7 mouse cellular contexts compared by ENCODE assay signal in genomic region chr7:30729396-30730063, GRCm38 (mm10). TPM values are rescaled to one million over a fixed set of nuclear protein-coding genes. Genes with fewer than 3 reads are reported as not detected.
A peak's percentile ranks its signal among the peaks of the same experiment; 100 is the strongest.
DNase-seq lines count a peak whose midpoint lies in the region; ATAC-seq and TF ChIP-seq lines count a peak whose summit lies in the region.

Gene Tmem147, minus strand, starts transcription at chr7:30729540.

- intact Hi-C loops in left cerebral cortex, postnatal 4 days (cut with DNase I) = no loop called here

- H3K4me2 ChIP-seq in intestine, postnatal 0 days (replicated peaks; ENCODE audit: low read depth) = peak within 1 kb of the TSS; percentile 79
- H3K4me2 ChIP-seq in midbrain, embryonic 12.5 days (replicated peaks) = peak within 1 kb of the TSS; percentile 63

- peaks cover 37% of the 10 kb centered on the region for H3K4me1 ChIP-seq in embryonic facial prominence, embryonic 10.5 days
- H3K4me1 ChIP-seq in intestine, postnatal 0 days (replicated peaks; ENCODE audit: control insufficient read depth, insufficient read depth, low read length) = no peaks in the 10 kb centered on the region
- peaks cover 27% of the 10 kb centered on the region for H3K4me1 ChIP-seq in midbrain, embryonic 12.5 days
- H3K4me1 ChIP-seq in small intestine, adult 2 months (ENCODE audit: control insufficient read depth, insufficient read depth, insufficient read length, low read length) = peaks cover 17% of the 10 kb centered on the region; the same call in 1 of the 2 replicates

- peak within 1 kb of the TSS; percentile 91 for H3K27ac ChIP-seq in embryonic facial prominence, embryonic 10.5 days (replicated peaks)
- peak within 1 kb of the TSS; percentile 88 for H3K27ac ChIP-seq in intestine, postnatal 0 days (ENCODE audit: low read depth, low read length)
- H3K27ac ChIP-seq in midbrain, embryonic 12.5 days (replicated peaks) = peak within 1 kb of the TSS; percentile 91
- peak within 1 kb of the TSS; percentile 80 for H3K27ac ChIP-seq in small intestine, adult 2 months (ENCODE audit: insufficient read depth, low read depth, low read length)

- no peaks in the 10 kb centered on the region for H3K27me3 ChIP-seq in embryonic facial prominence, embryonic 10.5 days (replicated peaks; ENCODE audit: low read depth, poor library complexity, severe bottlenecking)
- H3K27me3 ChIP-seq in intestine, postnatal 0 days (replicated peaks; ENCODE audit: control insufficient read depth, insufficient read depth, low read length) = no peaks in the 10 kb centered on the region
- H3K27me3 ChIP-seq in midbrain, embryonic 12.5 days = no peaks in the 10 kb centered on the region
- no peaks in the 10 kb centered on the region for H3K27me3 ChIP-seq in small intestine, adult 2 months (ENCODE audit: control insufficient read depth, insufficient read depth, low read length)

- no peaks in the 10 kb centered on the region for H3K9me3 ChIP-seq in embryonic facial prominence, embryonic 10.5 days
- H3K9me3 ChIP-seq in intestine, postnatal 0 days (ENCODE audit: control insufficient read depth) = no peaks in the 10 kb centered on the region
- H3K9me3 ChIP-seq in midbrain, embryonic 12.5 days = no peaks in the 10 kb centered on the region

- under 1% methylated on average over 60 of the region's 60 CpGs for whole genome bisulfite sequencing in embryonic facial prominence, embryonic 10.5 days
- under 1% methylated on average over 60 of the region's 60 CpGs for WGBS in intestine, postnatal 0 days
- WGBS in midbrain, embryonic 12.5 days = 0% methylated on average over 59 of the region's 60 CpGs
- WGBS in small intestine, adult 2 months = under 1% methylated on average over 60 of the region's 60 CpGs

- peak within 1 kb of the TSS; percentile 84 for H3K4me3 ChIP-seq in embryonic facial prominence, embryonic 10.5 days
- peak within 1 kb of the TSS; percentile 81 for H3K4me3 ChIP-seq in intestine, postnatal 0 days (ENCODE audit: low read depth, low read length)
- peak within 1 kb of the TSS; percentile 73 for H3K4me3 ChIP-seq in midbrain, embryonic 12.5 days
- peak within 1 kb of the TSS; percentile 86 for H3K4me3 ChIP-seq in small intestine, adult 2 months (ENCODE audit: low read depth, low read length)

- peak; percentile 98 for ATAC-seq in intestine, postnatal 0 days
- ATAC-seq in midbrain, embryonic 12.5 days (ENCODE audit: low FRiP score, low read depth) = peak; percentile 97

- H3K9ac ChIP-seq in intestine, postnatal 0 days (ENCODE audit: low read depth, low read length) = peak within 1 kb of the TSS; percentile 76
- H3K9ac ChIP-seq in midbrain, embryonic 12.5 days (replicated peaks) = peak within 1 kb of the TSS; percentile 79

- peak; percentile 35; the same call in 1 of the 2 replicates for TF ChIP-seq POLR2A in small intestine, adult 2 months (IDR thresholded peaks at IDR 0.05; ENCODE audit: low read depth, low read length)

- peaks cover 56% of the 10 kb centered on the region for H3K36me3 ChIP-seq in embryonic facial prominence, embryonic 10.5 days (replicated peaks)
- H3K36me3 ChIP-seq in intestine, postnatal 0 days (ENCODE audit: control insufficient read depth, insufficient read depth) = peaks cover 20% of the 10 kb centered on the region
- H3K36me3 ChIP-seq in midbrain, embryonic 12.5 days = peaks cover 41% of the 10 kb centered on the region
- no peaks in the 10 kb centered on the region; the same call in 1 of the 2 replicates for H3K36me3 ChIP-seq in small intestine, adult 2 months (ENCODE audit: control insufficient read depth, insufficient read depth, low read length)

- TF ChIP-seq CTCF in intestine, postnatal 0 days (IDR thresholded peaks at IDR 0.05; ENCODE audit: low read depth) = peak; percentile 67
- peak; percentile 27; the same call in 1 of the 2 replicates for TF ChIP-seq CTCF in small intestine, adult 2 months (IDR thresholded peaks at IDR 0.05; ENCODE audit: extremely low read depth, insufficient read length, insufficient replicate concordance, low read depth, low read length)

- DNase-seq in adrenal gland, postnatal 10 days = peak; percentile 98
- peak; percentile 96 for DNase-seq in embryonic facial prominence, embryonic 10.5 days (ENCODE audit: low spot score)
- DNase-seq in gonadal fat pad, adult 2 months (ENCODE audit: low read depth) = peak; percentile 94
- DNase-seq in left cerebral cortex, postnatal 4 days = peak; percentile 97

RNA-seq across cellular contexts. Expression of gene Tmem147, which starts in this region (rescaled TPM):
- 100 to 1,000 TPM; 246 to 247 TPM for total RNA-seq in adrenal gland, postnatal 10 days (2021)
- polyA plus RNA-seq in embryonic facial prominence, embryonic 10.5 days (2016; fragmentation: Nextera tagmentation; extraction: Ambion mirVana) = 147 and 151 TPM in 2 replicates
- polyA plus RNA-seq in gonadal fat pad, adult 2 months (2012; rRNA removed) = 216 and 270 TPM in 2 replicates
- polyA plus RNA-seq in intestine, postnatal 0 days (2015; fragmentation: Nextera tagmentation; extraction: Ambion mirVana) = 158 and 161 TPM in 2 replicates
- total RNA-seq in left cerebral cortex, postnatal 4 days (2021) = 100 to 1,000 TPM; 130 to 146 TPM
- 149 and 152 TPM in 2 replicates for polyA plus RNA-seq in midbrain, embryonic 12.5 days (2016; fragmentation: Nextera tagmentation; extraction: Ambion mirVana)
- polyA plus RNA-seq in small intestine, adult 2 months (2012; rRNA removed) = 181 and 200 TPM in 2 replicates

Comparison
In these comparisons a context has a peak if more than half of its experiments do, and no peak if none do; other contexts are left out.
1. Peak in every context shown above with its lines: DNase-seq, ATAC-seq, H3K4me3 ChIP-seq and H3K27ac ChIP-seq.